Mouse (Mus musculus): ENCODE data around the gene Csk. TPM values are rescaled to one million over a fixed set of nuclear protein-coding genes. Genes with fewer than 3 reads are reported as not detected.

The Csk gene
- polyA plus RNA-seq, 1 experiment, result not detected

DNA sequence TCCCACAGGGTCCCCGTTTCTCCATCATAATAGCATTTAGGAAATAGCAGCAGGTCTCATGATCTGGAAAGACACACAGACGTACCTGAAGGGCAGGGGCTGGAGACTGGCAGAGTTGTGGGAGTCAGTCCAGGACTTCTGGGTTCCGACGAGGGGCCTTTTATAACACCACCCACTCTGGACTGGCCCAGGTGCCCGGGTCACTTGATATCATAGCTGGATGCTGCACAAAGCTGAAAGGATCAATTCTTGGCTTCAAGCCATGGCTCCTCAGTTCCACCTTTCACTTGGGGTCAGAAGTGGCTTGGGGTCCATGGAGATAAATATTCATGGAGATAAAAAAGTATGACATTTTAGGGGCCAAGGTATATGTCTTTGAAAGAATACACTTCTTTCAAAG, 30.1 kb upstream of the Csk start, which contains the start of gene Cyp1a2:
Gene Cyp1a2, minus strand, starts transcription at position 184 of the 400 bp plus-strand sequence.
- Histone ChIP-seq H3K27ac (ENCODE audit: insufficient read depth, low read depth, low read length) (no peak within 1 kb of the TSS), H3K4me3 (ENCODE audit: insufficient read depth, low read depth, low read length) (no peak within 1 kb of the TSS), H3K4me1 (ENCODE audit: control insufficient read depth, insufficient read depth, low read length) (no peaks in the 10 kb centered on the region)
- TF ChIP-seq POLR2A (IDR thresholded peaks at IDR 0.05; ENCODE audit: insufficient read depth, low read depth, low read length), result no peak
- TF ChIP-seq CTCF (IDR thresholded peaks at IDR 0.05; ENCODE audit: insufficient read depth, low read depth, low read length), result no peak
- WGBS, result 77% methylated on average over 5 of the region's 5 CpGs

DNA sequence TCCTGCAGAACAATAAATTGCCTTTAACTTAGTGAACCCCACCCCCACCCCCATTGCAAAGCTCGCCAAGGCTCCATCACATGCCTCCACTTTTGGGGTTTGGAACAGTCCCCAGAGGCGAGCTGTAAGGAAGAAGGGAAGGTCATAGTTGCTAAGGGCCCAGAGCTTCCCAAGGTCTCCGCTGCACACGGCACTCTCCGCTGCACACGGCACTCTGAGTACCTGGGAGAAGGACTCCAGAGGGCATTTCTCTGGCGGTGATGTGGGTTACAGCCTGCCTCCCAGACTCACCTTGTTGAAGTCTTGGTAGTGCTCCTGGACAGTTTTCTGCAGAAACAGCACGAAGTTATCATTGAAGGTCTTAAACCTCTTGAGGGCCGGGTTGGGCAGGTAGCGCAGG, 28.0 kb upstream of the Csk start:
- no peak overlapping the region for H3K27ac ChIP-seq (ENCODE audit: insufficient read depth, low read depth, low read length)
- no peaks in the 10 kb centered on the region for H3K4me1 ChIP-seq (ENCODE audit: control insufficient read depth, insufficient read depth, low read length)
- no peak for TF ChIP-seq POLR2A (IDR thresholded peaks at IDR 0.05; ENCODE audit: insufficient read depth, low read depth, low read length)
- no peak for TF ChIP-seq CTCF (IDR thresholded peaks at IDR 0.05; ENCODE audit: insufficient read depth, low read depth, low read length)
- 80% methylated on average over 10 of the region's 10 CpGs for WGBS
- H3K4me3 ChIP-seq (ENCODE audit: insufficient read depth, low read depth, low read length), result no peak overlapping the region

DNA sequence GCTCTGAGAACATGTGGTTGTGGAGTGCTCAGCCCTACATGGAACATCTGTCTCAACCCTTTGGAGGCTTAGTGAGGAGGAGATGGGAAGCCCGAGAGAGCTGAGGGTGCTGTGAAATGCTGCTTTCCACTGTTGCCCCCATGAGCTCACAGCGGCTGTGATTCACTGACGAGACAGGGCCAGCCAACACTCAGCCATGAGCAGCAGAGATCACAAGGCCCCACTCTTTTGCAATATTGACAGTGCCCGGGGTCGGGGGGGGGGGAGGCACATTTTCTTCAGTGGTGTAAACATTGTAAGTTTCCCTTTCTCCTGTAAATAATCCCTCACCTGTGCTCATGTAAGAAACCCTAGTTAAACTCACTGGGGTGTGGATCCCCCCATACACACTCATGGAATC, 18.1 kb upstream of the Csk start:
- no peak overlapping the region for H3K27ac ChIP-seq (ENCODE audit: insufficient read depth, low read depth, low read length)
- TF ChIP-seq POLR2A (IDR thresholded peaks at IDR 0.05; ENCODE audit: insufficient read depth, low read depth, low read length) (no peak), CTCF (IDR thresholded peaks at IDR 0.05; ENCODE audit: insufficient read depth, low read depth, low read length) (no peak)
- WGBS, result 91% methylated on average over 5 of the region's 5 CpGs
- no peaks in the 10 kb centered on the region for H3K4me1 ChIP-seq (ENCODE audit: control insufficient read depth, insufficient read depth, low read length)
- H3K4me3 ChIP-seq (ENCODE audit: insufficient read depth, low read depth, low read length), result no peak overlapping the region

DNA sequence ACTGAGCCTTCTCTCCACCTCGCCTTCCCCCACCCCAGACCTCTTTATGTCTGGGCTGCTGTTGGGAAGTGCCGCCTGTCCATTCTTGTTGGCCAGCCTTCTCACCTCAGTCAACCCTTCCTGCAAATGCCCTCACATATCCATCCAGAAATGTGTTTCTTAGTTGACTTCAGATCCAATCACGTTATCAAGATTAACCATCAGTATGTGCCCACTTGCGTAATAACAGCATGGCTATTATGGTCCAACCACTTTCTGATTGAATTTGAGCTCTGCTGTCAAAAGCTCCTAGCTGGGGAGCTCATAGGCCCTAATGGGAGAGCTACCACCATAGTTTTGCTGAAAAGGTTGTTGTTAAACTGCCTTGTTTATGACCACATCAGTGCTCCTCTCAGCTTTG, 17.6 kb upstream of the Csk start:
- Histone ChIP-seq H3K27ac (ENCODE audit: insufficient read depth, low read depth, low read length) (no peak overlapping the region), H3K4me1 (ENCODE audit: control insufficient read depth, insufficient read depth, low read length) (no peaks in the 10 kb centered on the region), H3K4me3 (ENCODE audit: insufficient read depth, low read depth, low read length) (no peak overlapping the region)
- 92% methylated on average over 4 of the region's 4 CpGs for WGBS
- no peak for TF ChIP-seq CTCF (IDR thresholded peaks at IDR 0.05; ENCODE audit: insufficient read depth, low read depth, low read length)
- TF ChIP-seq POLR2A (IDR thresholded peaks at IDR 0.05; ENCODE audit: insufficient read depth, low read depth, low read length), result no peak

- TF ChIP-seq CTCF (IDR thresholded peaks at IDR 0.05; ENCODE audit: insufficient read depth, low read depth, low read length), result no peak
- no peak for TF ChIP-seq POLR2A (IDR thresholded peaks at IDR 0.05; ENCODE audit: insufficient read depth, low read depth, low read length)
- Histone ChIP-seq H3K4me1 (ENCODE audit: control insufficient read depth, insufficient read depth, low read length) (no peaks in the 10 kb centered on the region), H3K4me3 (ENCODE audit: insufficient read depth, low read depth, low read length) (no peak overlapping the region), H3K27ac (ENCODE audit: insufficient read depth, low read depth, low read length) (no peak overlapping the region)
- WGBS, result 85% methylated on average over 3 of the region's 3 CpGs
Observed at GRCm38 (mm10) chr9:57669566-57669965, 16.1 kb upstream of the Csk start.

GRCm38 (mm10) chr9:57668277-57668676, 14.8 kb upstream of the Csk start:
- Histone ChIP-seq H3K4me3 (ENCODE audit: insufficient read depth, low read depth, low read length) (no peak overlapping the region), H3K4me1 (ENCODE audit: control insufficient read depth, insufficient read depth, low read length) (no peaks in the 10 kb centered on the region), H3K27ac (ENCODE audit: insufficient read depth, low read depth, low read length) (no peak overlapping the region)
- WGBS, result 65% methylated on average over 1 of the region's 1 CpGs
- TF ChIP-seq POLR2A (IDR thresholded peaks at IDR 0.05; ENCODE audit: insufficient read depth, low read depth, low read length) (no peak), CTCF (IDR thresholded peaks at IDR 0.05; ENCODE audit: insufficient read depth, low read depth, low read length) (no peak)

DNA sequence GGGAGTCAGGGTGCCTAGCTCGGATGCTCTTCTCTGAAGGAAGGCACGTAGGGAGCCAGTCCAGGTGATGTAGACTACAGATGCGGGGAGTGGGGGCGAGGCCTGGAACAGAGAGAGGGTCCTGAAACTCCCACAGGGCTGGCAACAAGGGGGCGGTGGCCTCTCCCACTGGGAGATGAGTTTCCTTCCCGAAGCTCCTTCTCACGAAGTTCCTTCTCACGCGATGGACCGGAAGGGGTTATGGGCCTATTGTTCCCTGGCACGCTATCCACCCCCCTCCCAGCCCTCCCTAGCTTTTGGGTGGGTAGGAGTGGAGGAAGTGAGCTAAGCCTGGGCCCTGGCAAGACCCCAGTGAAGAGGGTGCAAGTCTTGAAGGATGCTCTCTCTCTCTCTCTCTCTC, 14.4 kb upstream of the Csk start:
- no peaks in the 10 kb centered on the region for H3K4me1 ChIP-seq (ENCODE audit: control insufficient read depth, insufficient read depth, low read length)
- 64% methylated on average over 11 of the region's 11 CpGs for WGBS
- no peak overlapping the region for H3K27ac ChIP-seq (ENCODE audit: insufficient read depth, low read depth, low read length)
- TF ChIP-seq CTCF (IDR thresholded peaks at IDR 0.05; ENCODE audit: insufficient read depth, low read depth, low read length) (no peak), POLR2A (IDR thresholded peaks at IDR 0.05; ENCODE audit: insufficient read depth, low read depth, low read length) (no peak)
- no peak overlapping the region for H3K4me3 ChIP-seq (ENCODE audit: insufficient read depth, low read depth, low read length)

GRCm38 (mm10) chr9:57667136-57667535, 13.7 kb upstream of the Csk start:
- no peak for TF ChIP-seq CTCF (IDR thresholded peaks at IDR 0.05; ENCODE audit: insufficient read depth, low read depth, low read length)
- no peak for TF ChIP-seq POLR2A (IDR thresholded peaks at IDR 0.05; ENCODE audit: insufficient read depth, low read depth, low read length)
- no peaks in the 10 kb centered on the region for H3K4me1 ChIP-seq (ENCODE audit: control insufficient read depth, insufficient read depth, low read length)
- no peak overlapping the region for H3K27ac ChIP-seq (ENCODE audit: insufficient read depth, low read depth, low read length)
- no peak overlapping the region for H3K4me3 ChIP-seq (ENCODE audit: insufficient read depth, low read depth, low read length)
- WGBS, result 85% methylated on average over 3 of the region's 3 CpGs

DNA sequence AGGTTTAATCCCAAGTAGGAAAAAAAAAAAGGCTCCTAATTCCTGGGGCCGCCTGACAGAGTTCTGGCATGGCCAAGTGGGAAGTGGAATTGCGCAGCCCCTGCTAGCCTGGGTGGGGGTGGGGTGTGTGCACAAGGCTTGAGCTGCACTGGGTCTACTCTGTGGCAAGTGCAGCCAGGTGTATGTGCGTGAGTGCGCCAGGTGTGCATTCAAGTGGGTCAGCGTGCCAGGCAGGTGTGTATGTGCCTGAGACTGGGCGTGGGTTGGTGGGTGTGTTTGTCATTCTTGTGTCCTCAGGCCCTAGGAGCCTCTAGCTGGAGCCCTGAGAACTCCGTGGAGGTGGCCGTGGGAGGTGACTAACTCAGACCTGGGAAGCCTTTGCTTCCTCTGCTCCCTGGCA, 13.1 kb upstream of the Csk start:
- TF ChIP-seq CTCF (IDR thresholded peaks at IDR 0.05; ENCODE audit: insufficient read depth, low read depth, low read length), result no peak
- no peak for TF ChIP-seq POLR2A (IDR thresholded peaks at IDR 0.05; ENCODE audit: insufficient read depth, low read depth, low read length)
- WGBS, result 92% methylated on average over 8 of the region's 8 CpGs
- no peaks in the 10 kb centered on the region for H3K4me1 ChIP-seq (ENCODE audit: control insufficient read depth, insufficient read depth, low read length)

GRCm38 (mm10) chr9:57664616-57665015, 11.2 kb upstream of the Csk start:
- Histone ChIP-seq H3K27ac (ENCODE audit: insufficient read depth, low read depth, low read length) (no peak overlapping the region), H3K4me1 (ENCODE audit: control insufficient read depth, insufficient read depth, low read length) (no peaks in the 10 kb centered on the region), H3K4me3 (ENCODE audit: insufficient read depth, low read depth, low read length) (no peak overlapping the region)
- WGBS, result 66% methylated on average over 7 of the region's 7 CpGs
- TF ChIP-seq POLR2A (IDR thresholded peaks at IDR 0.05; ENCODE audit: insufficient read depth, low read depth, low read length), result no peak
- no peak for TF ChIP-seq CTCF (IDR thresholded peaks at IDR 0.05; ENCODE audit: insufficient read depth, low read depth, low read length)

More for the DNA sequence above, 13.1 kb upstream of the Csk start:
- no peak overlapping the region for H3K27ac ChIP-seq (ENCODE audit: insufficient read depth, low read depth, low read length)
- H3K4me3 ChIP-seq (ENCODE audit: insufficient read depth, low read depth, low read length), result no peak overlapping the region
